Mouse (Mus musculus) megakaryocyte, embryonic 14.5 days (primary cell): ENCODE data around the gene Rab19. TPM values are rescaled to one million over a fixed set of nuclear protein-coding genes. Genes with fewer than 3 reads are reported as not detected.

Source experiments
- H3K27me3 ChIP-seq: replicated peaks from 2 replicates; pipeline ENCODE3; 2012; ENCODE audit warnings: inconsistent platforms
- H3K36me3 ChIP-seq: replicated peaks from 2 replicates; pipeline ENCODE3; 2012; ENCODE audit warnings: low read length, inconsistent platforms, mixed read lengths
- H3K4me1 ChIP-seq: 2 replicates; pipeline ENCODE4 v1.6.1; 2012; ENCODE audit warnings: inconsistent platforms
- H3K4me3 ChIP-seq: replicated peaks from 2 replicates; pipeline ENCODE3; 2012; ENCODE audit warnings: moderate library complexity, mild to moderate bottlenecking, inconsistent platforms
- H3K9me3 ChIP-seq: 2 replicates; pipeline ENCODE4 v1.6.1; 2012; ENCODE audit warnings: inconsistent platforms
- FLI1 ChIP-seq: IDR thresholded peaks from 2 replicates; pipeline ENCODE4 v1.6.1; 2012; ENCODE audit warnings: low read length, inconsistent platforms, mixed read lengths
- GATA1 ChIP-seq: IDR thresholded peaks from 3 replicates; pipeline ENCODE4 v1.6.1; 2012; ENCODE audit warnings: mixed read lengths, low read length, inconsistent platforms, borderline replicate concordance
- polyA plus RNA-seq: library from polyadenylated mRNA; stranded (reverse); fragments of >175 nt; gene quantifications from 2 replicates; pipeline ENCODE4 v1.2.3, GENCODE M21; 2012; ENCODE audit warnings: low replicate concordance; ENCODE audit not compliant: insufficient read depth

Rab19 gene
- polyA plus RNA-seq, 1 experiment: not detected

DNA sequence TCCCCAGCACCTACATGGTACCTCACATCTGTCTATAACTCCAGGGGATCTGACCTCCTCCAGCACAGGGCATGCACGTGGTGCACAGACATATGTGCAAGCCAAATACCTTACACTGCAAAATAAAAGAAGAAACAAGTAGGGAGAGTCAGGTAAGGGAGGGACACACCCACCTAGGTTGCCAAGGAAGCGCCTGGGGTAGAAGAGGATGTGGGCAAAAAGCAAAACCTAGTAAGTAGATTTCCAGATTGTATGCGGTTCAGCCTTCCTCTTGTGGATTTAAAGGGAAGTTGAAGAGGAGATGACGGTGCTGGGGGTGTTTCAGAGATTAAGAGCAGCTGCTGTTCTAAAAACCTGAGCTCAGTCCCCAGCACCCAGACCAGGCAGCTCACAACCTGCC lies 1.8 kb upstream of the Rab19 start:
- peaks cover 88% of the 10 kb centered on the region for H3K27me3 ChIP-seq
- H3K4me1 ChIP-seq: peaks cover 43% of the 10 kb centered on the region
- peaks cover 6% of the 10 kb centered on the region for H3K9me3 ChIP-seq
- H3K4me3 ChIP-seq: peak overlapping the region; percentile 74
- H3K36me3 ChIP-seq: no peaks in the 10 kb centered on the region
- TF ChIP-seq FLI1: no peak
- no peak for TF ChIP-seq GATA1

DNA sequence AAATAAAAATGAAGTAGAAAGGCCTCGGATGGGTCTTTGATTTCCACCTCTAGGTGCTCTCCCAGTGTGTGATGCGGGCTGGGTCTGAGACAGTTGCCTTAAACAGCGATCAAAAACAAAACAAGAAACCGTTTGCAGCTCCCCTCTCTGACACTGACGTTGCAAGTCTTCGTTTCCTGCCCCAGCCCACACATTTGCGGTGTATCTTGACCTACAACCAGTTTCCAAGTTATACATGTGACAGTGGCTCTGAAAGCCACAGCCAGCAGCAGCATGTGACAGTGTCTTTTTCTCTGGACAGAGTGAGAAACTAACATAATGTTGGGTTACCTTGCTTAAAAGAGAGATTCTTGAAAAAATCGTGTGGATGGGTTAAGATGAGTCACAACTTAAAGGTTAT lies 1.2 kb upstream of the Rab19 start:
- peaks cover 43% of the 10 kb centered on the region for H3K4me1 ChIP-seq
- TF ChIP-seq GATA1 (no peak), FLI1 (no peak)
- no peaks in the 10 kb centered on the region for H3K36me3 ChIP-seq
- H3K4me3 ChIP-seq: peak overlapping the region; percentile 66
- peaks cover 1% of the 10 kb centered on the region; the same call in 1 of the 2 replicates for H3K9me3 ChIP-seq
- H3K27me3 ChIP-seq: peaks cover 87% of the 10 kb centered on the region

DNA sequence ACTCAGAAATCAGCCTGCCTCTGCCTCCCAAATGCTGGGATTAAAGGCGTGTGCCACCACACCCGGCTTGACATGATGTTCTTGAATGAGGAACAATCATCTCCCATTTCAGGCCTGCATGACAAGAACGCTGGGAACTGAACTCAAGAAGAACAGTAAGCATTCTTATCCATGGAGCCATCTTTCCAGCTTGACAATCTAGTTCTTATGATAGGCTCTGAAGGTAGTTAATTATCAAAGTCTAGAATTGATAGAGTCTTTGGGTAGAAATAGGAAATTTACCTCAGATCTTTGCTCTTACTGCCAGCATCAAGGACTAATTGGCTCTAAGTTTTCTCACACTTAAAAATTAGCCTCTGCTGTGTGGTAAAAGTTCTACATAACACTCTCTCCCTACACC lies 699 bp upstream of the Rab19 start:
- H3K4me1 ChIP-seq: peaks cover 43% of the 10 kb centered on the region
- TF ChIP-seq FLI1 (no peak), GATA1 (no peak)
- no peaks in the 10 kb centered on the region; the same call in 1 of the 2 replicates for H3K9me3 ChIP-seq
- no peak overlapping the region for H3K4me3 ChIP-seq
- peaks cover 86% of the 10 kb centered on the region for H3K27me3 ChIP-seq
- no peaks in the 10 kb centered on the region for H3K36me3 ChIP-seq

DNA sequence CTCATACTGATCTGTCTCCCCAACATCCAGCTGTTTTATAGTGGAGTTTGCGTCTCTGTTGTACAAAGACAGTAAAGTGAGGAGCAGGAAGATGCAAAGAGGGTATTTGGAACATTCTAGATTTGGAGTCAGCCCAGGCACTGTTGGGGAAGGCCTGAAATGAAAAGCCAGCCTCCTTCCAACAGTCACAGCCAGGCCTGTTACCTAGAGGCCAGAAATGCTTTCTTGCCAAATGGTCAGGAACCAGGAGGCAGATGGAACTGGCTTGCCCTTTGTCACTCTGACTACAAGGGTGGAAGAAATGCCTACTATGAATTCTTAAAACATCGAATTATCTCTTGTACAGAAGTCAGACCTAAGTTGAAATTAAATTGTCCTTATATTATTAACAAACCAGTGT lies 9.0 kb downstream of the Rab19 start:
- TF ChIP-seq GATA1 (no peak), FLI1 (no peak)
- H3K27me3 ChIP-seq: peaks cover 49% of the 10 kb centered on the region
- no peak overlapping the region for H3K4me3 ChIP-seq
- H3K4me1 ChIP-seq: no peaks in the 10 kb centered on the region
- no peaks in the 10 kb centered on the region for H3K9me3 ChIP-seq
- H3K36me3 ChIP-seq: peaks cover 34% of the 10 kb centered on the region

DNA sequence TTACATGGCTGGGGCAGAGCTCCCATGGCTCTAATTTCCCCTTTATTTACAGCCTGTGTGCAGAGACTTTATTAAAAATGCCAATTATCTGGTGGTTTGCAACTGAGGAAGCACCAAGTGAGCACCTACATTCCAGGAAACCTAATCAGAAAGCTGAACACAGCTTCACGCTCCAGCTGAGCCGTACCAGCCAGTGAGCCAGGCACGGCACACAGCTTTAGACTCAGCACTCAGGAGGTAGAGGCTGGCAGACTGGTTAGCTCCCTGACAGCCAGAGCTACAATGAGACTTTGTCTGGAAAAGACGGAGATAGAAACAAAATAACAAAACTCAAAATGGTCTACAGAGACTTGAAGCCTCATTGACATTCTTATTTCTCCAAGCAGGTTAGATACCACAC lies 14.5 kb downstream of the Rab19 start:
- H3K36me3 ChIP-seq: peaks cover 83% of the 10 kb centered on the region

DNA sequence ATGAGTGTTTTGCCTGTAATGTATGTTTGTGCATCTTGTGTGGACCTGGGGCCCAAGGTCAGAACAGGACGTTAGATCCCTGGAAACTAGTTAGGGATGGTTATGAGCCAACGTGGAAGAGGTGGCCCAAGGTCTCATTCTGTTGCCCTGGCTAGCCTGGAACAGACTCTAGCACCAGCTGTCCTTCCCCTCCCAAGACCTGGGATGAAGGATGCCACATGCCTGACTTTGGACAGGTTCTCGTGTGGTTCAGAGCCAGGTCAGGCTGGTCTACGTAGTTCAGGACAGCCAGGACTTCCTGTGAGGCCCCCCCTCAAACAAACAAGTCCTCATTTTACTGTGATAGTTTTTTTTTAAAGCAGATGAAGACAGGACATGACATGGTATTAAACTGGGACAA lies 14.9 kb downstream of the Rab19 start:
- Histone ChIP-seq H3K9me3 (no peaks in the 10 kb centered on the region), H3K4me3 (no peak overlapping the region), H3K27me3 (peaks cover 2% of the 10 kb centered on the region), H3K4me1 (no peaks in the 10 kb centered on the region), H3K36me3 (peaks cover 83% of the 10 kb centered on the region)
- no peak for TF ChIP-seq GATA1

More for the DNA sequence above, 14.5 kb downstream of the Rab19 start:
- Histone ChIP-seq H3K9me3 (no peaks in the 10 kb centered on the region), H3K27me3 (peaks cover 6% of the 10 kb centered on the region), H3K4me3 (no peak overlapping the region), H3K4me1 (no peaks in the 10 kb centered on the region)
- TF ChIP-seq FLI1: no peak

DNA sequence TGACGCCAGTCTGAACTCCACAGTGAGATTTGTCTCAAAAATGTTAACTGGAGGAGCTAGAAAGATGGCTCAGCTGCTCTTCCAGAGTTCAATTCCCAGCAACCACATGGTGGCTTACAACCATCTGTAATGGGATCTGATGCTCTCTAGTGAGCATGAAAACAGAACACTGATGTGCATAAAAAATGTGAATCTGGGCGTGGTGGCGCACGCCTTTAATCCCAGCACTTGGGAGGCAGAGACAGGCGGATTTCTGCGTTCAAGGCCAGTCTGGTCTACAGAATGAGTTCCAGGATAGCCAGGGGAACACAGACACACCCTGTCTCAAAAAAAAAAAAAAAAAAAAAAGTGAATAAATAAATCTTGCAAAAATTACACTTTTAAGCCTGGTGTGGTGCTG lies 16.1 kb downstream of the Rab19 start:
- Histone ChIP-seq H3K4me1 (no peaks in the 10 kb centered on the region), H3K27me3 (peaks cover 2% of the 10 kb centered on the region), H3K4me3 (no peak overlapping the region), H3K9me3 (no peaks in the 10 kb centered on the region), H3K36me3 (peaks cover 90% of the 10 kb centered on the region)
- TF ChIP-seq FLI1: no peak
- TF ChIP-seq GATA1: no peak

DNA sequence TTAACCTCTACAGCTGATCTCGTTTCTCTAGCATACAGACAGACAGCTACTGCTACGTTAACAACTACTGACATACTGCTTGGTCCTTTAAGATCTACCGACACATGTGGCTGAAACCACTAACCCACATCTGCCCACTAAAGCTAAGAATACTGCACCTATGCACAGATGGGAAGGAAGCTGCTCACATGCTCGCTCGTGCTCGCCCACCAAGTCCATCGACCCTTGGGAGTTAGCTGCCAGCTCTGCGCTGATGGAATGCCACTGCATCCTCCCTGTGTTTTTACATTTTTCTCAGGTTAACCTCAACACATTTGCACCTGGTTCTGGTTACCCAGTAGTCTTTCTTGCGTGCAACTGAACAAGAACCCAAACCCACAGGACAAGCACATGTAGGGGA lies 17.4 kb downstream of the Rab19 start:
- Histone ChIP-seq H3K9me3 (no peaks in the 10 kb centered on the region), H3K36me3 (peaks cover 93% of the 10 kb centered on the region), H3K27me3 (no peaks in the 10 kb centered on the region), H3K4me3 (no peak overlapping the region), H3K4me1 (no peaks in the 10 kb centered on the region)
- TF ChIP-seq FLI1: no peak
- TF ChIP-seq GATA1: no peak

DNA sequence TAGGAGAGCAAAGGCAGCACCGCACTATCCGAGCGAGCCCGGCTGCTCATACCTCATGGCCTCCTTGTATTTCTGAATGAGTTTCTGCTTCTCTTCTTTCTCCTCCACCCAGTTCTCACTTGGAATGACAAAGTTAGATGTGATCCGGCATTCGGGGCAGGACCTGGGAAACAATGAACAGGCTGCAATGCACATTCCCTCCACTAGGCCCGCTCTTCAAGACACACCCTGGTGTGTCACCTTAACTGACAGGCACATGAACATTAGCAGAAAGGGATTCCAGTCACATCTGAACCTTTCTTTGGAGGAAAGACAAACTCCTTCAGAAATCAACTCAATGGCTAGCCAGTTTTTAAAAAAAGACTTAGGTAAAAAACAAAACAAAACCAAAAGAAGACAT lies 19.4 kb downstream of the Rab19 start:
- TF ChIP-seq GATA1 (no peak), FLI1 (no peak)
- Histone ChIP-seq H3K4me3 (no peak overlapping the region), H3K4me1 (no peaks in the 10 kb centered on the region), H3K27me3 (no peaks in the 10 kb centered on the region), H3K9me3 (no peaks in the 10 kb centered on the region), H3K36me3 (peaks cover 99% of the 10 kb centered on the region)

DNA sequence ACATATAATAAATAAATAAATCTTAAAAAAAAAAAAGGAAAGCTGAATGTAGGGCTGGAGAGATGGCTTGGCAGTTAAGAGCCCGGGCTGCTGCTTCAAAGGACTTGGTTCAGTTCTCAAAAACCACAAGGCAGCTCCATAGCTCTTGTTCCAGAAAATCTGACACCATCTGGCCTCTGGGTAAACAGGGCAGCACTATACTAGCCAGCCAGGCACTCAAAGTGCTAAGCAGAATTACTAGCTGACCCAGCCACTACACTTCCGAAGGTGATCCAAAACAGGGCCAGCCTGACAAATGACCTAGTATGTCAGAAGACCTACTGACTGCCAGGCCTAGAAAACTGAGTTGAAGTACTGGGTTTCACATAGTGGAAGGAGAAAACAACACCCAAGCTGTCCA lies 22.2 kb downstream of the Rab19 start:
- peaks cover 97% of the 10 kb centered on the region for H3K36me3 ChIP-seq
- no peaks in the 10 kb centered on the region for H3K27me3 ChIP-seq
- no peak overlapping the region for H3K4me3 ChIP-seq
- H3K4me1 ChIP-seq: peaks cover 14% of the 10 kb centered on the region
- no peak for TF ChIP-seq FLI1
- no peak for TF ChIP-seq GATA1
- no peaks in the 10 kb centered on the region for H3K9me3 ChIP-seq

DNA sequence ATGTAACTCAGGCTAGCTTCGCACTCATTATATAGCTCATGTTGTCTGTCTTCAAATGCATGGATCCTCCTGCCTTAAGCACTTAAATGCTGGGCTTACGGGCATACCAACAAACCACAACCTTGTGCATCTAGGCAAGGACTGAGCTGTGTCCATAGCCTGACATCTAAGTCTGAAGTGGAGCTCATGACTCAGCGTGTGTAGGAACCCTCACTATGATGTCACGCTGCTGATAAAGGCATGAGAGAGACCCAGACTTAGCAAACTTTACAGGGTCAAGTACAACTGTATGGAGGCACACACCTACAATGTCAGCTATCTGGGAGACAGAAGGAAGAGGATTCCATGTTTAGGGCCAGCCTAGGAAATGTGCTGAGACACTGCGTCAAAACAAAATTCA lies 25.5 kb downstream of the Rab19 start:
- Histone ChIP-seq H3K36me3 (peaks cover 94% of the 10 kb centered on the region), H3K4me1 (peaks cover 34% of the 10 kb centered on the region), H3K4me3 (peak overlapping the region; percentile 42), H3K27me3 (no peaks in the 10 kb centered on the region), H3K9me3 (no peaks in the 10 kb centered on the region)
- TF ChIP-seq FLI1 (no peak), GATA1 (no peak)
